Mouse (Mus musculus) mature B cell (primary cell): ENCODE results near the gene Foxl2.

Source experiments
- in situ Hi-C: fragments of 300-500 bp; cut with MboI; formaldehyde crosslinking; loops from 2 replicates; pipeline ENCODE4 v1.14.3; 2019

The Foxl2 gene

DNA sequence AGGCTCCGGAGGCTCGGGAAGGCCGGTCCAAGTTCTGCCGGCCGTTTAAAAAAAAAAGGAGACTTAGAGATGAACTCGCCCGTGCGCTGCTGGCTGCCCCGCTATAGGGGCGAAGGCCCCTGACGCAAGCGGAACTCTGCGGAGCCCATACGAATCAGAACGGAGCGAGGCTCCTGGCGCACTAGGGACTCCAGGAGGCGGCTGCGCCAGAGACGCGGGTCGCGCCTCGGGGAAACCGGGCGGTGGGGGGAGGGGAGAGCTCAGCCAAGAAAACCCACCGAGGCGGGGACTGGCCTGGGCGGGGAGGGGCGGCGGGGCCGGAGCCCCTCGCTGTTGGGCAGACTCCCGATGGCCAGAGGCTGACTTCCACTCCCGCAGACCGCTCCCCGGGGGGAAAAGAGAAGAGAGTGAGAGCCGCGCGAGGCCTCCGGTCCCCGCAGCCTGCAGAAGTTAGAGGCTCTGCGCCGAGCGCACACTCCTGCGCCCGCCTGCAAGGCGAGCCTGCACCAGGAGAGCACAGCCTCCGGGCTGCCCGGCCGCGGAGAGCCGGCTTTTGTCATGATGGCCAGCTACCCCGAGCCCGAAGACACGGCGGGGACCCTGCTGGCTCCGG is at the start of gene Foxl2:
Gene Foxl2 (plus strand): TSS at position 186 of the 613 bp plus-strand sequence.
- in situ Hi-C loops, result loop anchor here (25.0 kb wide), 1 partner anchor 343 kb away; the partner anchor contains the start of gene Mrps22

DNA sequence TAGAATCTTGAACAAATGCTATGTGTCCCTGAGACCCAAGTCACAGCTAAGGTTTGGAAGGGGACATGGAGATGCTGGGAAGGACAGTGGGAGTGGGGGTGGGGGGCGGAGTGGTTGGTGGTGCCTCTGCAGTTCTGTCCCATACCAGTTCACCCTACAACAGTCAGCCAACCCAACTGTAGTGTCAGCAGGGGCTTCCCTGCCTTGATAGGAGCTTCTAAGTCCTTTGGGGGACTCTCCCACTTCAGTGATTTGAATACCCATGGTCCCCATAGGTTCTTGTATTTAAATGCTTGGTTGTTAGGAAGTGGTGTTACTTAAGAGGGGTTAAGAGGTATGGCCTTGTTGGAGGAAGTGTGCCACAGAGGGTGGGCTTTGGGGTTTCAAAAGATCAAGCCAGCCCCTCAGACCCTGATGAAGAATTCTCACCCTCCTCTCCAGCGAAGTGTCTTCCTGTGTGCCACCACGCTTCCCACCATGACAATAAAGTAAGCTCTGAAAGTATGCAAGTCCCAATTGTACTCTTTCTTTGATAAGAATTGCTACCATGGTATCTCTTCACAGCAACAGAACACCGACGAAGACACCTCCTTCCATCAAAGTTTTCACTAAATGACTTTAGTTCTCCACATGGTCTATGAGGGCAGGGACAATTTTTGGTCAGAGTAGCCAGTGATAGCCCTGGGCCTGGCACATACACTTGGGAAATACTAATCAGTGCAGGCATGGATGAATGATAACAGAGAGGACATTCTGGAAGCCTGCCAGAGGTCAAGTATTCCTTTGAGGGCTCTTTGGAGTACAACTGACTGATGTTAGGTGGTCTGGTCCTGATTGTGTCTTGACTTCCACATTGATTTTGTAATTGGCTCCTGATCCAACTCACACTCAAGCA is 34.2 kb upstream of the Foxl2 start:
- in situ Hi-C loops, result no loop called here

DNA sequence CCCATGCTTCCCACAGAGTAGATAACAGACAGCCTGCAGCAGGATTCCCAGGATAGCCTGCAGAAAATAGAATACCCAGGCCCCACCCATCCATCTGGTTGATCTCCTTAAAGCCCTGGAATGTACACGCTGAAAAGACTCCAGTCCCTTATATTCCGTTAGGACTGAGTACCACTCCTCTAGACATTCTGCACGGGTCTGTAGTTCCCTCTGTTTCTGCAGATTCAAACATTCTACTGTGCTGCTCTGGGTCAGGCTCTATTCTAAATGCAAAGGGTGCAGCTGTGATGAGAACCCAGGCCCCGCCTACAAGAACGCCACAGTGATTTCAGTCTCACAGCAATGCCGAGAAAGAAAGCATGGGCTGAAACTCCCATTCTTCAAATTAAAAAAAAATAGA is 32.0 kb upstream of the Foxl2 start:
- in situ Hi-C loops, result no loop called here

DNA sequence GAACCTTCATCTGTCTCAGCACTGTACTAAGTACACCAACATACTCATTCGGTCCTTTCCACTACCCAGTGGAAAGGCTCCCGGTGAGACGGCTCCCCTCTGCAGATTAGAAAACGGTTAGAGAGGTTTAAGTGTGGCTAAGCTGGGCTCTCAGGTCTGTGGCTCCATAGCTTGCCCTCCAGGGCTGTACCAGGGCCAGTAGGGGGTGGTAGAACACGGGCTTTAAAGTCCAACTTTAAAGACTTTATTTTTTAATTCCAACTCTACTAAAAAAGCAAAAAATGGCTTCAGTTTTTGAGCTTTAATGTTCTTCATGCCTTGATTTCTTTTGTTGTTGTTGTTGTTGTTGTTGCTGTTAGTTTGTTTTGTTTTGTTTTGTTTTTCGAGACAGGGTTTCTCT is 30.9 kb upstream of the Foxl2 start:
- in situ Hi-C loops, result no loop called here

DNA sequence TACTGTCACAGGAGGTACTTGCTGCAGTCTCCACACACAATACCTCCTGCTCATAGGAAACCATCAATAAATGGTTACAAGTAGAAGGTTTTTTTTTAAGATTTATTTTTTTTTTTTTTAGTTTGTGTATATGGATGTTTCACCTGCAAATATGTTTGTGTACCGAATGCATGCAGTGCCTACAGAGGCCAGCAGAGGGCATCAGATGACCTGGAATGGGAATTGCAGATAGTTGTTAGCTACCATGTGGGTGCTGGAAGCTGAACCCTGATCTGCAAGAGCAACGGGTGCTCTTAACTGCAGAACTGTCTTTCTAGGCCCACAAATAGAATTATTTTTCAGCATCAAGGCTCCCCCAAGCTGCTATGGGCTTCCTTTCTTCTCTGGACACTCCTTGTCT is 25.6 kb upstream of the Foxl2 start:
- in situ Hi-C loops, result no loop called here

DNA sequence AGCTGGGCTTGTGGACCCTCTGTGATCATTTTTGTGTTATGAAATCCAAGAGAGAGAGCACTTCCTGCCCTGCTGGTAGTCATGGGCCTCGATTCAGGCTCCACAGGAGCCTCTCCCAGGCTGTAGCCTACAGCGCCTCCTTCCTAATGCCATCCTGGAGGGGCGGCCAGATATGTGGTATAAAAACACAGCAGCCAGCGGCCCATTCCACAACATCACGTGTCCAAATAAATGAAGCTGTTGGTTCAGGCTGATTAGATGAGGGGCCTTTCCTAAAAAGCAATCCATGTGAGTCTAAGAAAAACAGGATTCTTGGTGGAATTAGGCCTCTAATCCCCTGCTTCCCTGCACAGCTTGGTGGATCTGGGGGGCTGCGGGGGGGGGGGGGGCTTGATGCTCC is 22.2 kb upstream of the Foxl2 start:
- in situ Hi-C loops, result no loop called here

DNA sequence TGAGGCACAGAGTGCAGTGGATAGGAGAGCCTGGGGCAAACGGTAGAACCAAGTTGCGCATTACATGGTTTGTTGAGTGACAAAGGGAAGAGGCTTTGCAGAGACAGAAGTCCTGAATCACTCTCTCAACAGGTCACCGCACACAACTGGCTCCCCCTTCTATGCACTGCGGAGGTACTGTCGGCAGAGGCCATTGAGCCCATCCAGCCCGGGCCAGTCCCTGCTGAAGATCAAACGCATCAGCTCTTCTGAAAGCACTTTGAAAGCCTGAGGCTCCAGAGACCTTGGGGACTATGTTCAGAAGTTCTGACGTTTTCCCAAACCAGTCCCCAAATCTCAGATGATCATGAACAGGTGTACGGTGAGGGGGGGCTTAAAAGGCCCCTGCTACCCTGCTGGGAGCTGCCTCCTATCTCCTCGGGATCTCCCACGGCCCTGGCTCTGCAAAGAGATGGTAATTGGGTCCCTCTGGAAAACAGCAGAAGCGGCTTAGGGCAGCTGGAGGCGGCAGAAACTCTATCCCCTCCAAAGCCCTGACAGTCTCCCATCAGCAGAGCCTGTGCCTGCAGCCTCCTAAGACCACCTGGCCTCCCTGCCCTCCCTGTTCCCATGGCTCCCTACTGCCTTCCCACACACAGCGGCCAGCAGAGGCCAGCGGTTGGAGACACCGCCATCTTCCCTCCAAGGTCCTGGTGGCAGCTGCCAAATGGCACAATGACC is 19.7 kb upstream of the Foxl2 start:
- in situ Hi-C loops, result no loop called here

DNA sequence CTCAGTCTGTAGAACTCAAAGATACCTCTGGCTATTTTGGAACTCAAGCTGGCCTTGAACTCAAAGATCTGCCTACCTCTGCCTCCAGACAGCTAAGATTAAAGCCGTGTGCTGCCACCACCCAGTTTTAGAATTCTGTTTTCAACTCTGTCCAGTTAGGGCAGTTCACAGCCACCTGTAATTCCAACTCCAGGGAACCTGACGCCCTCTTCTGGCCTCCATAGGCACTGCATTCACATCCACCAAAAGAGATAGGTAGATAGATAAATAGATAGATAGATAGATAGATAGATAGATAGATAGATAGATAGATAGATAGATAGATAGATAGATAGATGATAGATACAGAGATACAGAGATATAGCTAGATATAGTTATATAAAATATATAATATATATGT is 15.8 kb upstream of the Foxl2 start:
- in situ Hi-C loops, result no loop called here

DNA sequence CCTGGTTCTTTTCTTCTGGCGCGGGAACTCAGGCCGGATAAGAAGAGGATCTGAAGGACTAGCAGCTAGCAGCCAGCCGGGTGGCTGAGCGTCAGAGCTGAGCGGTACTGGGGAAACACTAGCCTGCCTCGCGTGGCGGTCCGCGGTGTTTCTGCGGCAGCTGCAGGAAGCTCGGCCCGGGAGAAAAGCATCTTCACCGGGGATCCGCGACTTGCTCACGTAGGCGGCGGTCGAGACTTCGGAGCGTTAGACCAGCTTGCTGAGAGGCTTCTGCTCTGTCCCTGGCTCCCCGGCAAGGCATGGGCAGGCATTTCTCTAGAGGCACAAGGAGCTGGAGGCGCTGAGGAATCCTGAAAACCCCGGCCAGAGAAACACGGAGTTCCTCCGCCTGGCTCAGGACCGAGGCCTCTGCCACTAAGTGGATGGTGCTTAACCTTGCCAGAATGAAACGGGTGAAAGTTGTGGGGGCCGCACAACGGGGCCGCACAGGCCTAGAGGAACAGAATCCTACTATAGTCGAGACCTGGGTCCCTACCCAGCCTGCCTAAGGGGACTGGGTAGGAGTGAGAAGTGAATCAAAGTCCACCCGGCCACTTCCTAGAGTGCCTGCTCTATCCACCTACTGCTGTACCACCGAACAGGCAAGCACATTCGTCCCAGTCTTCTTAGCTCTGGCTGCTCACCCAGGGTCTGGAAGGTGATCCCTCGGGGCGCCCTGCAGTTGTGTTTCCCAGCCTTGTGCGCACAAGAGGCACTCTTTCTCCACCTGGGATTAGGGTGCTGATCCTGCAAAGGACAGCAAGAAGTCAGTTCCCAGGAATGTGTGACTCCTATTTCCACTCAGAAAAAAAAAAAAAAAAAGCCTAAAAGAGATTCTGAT is 2.7 kb upstream of the Foxl2 start:
- in situ Hi-C loops, result loop anchor here (25.0 kb wide), 1 partner anchor 340 kb away; the partner anchor contains the start of gene Mrps22

DNA sequence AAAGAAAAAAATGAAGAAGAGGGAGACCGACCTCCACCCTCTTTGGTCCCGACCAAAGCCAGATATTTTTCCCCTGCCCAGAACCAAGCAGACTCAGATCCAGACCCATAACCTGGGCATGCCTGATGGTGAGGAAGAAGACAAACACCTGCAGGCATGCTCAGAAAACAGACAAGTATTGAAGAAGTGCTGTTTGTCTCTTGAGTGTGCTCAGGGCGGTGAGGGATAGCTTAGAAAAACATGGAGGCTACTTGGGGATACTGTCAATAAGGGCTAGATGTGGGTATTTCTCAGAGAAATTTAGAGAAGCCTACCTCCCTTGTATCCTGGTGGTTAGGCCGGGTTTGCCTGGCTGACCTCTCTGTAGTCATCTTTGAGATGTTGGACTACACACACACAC is 1.8 kb upstream of the Foxl2 start:
- in situ Hi-C loops, result loop anchor here (25.0 kb wide), 1 partner anchor 341 kb away; the partner anchor contains the start of gene Mrps22

DNA sequence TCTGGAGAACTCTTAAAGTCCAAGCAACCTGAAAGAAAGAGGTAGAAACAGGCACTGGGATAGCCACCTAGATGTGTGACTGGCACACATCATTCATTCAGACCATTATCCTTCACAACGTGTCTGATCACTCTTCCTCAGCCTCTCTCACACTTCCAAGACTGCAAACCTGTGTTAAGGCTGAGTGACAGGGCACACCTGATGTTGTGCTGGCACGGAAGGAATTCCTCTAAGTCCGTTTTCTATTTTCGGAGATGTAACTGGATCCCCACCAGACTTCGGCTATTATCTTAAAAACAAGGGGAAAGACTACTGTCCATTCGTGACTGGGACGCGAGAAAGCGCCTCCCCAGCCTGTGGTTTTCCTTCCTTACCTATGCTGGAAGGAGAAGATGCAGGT is 1.3 kb upstream of the Foxl2 start:
- in situ Hi-C loops, result loop anchor here (25.0 kb wide), 1 partner anchor 342 kb away; the partner anchor contains the start of gene Mrps22

DNA sequence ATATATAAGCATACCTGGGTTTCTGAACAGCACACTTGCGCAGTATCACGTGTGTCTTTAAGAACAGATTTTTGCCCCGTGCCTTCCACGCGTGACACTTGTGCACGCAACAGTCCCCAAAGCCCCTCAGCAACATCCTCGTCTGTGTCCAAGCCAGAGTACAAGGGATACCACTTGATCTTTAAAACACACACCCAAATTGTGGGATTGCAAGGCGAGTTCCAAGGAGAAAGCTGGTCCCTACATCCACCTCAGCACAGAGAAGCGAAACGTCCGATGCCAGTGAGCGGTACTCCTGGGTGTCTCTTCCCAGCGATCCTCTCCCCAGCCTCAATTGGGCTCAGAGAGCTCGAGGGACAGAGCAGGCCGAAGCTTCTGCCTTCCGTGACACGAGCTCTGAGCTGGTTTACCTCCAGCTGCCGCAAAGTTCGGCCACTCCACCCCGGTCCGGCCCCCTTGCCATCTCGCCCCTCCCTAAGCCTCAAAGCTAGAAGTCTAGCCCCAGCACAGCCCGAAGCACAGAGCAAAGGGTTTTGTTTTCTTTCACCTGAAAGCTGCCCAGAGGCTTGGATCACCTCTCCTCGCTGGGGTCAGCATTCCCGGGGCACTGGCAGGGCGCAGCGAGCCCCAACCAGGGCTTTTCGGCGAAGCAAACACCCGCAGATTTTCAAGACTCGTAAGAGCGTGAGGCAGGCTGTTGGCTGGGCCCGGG is 541 bp upstream of the Foxl2 start:
- in situ Hi-C loops, result loop anchor here (25.0 kb wide), 1 partner anchor 342 kb away; the partner anchor contains the start of gene Mrps22

DNA sequence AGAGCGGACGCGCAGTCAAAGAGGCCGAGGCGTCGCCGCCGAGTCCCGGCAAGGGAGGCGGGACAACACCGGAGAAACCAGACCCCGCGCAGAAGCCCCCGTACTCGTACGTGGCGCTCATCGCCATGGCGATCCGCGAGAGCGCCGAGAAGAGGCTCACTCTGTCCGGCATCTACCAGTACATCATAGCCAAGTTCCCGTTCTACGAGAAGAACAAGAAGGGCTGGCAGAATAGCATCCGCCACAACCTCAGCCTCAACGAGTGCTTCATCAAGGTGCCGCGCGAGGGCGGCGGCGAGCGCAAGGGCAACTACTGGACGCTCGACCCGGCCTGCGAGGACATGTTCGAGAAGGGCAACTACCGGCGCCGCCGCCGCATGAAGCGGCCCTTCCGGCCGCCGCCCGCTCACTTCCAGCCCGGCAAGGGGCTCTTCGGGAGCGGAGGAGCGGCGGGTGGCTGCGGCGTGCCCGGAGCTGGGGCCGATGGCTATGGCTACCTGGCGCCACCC is 682 bp downstream of the Foxl2 start:
- in situ Hi-C loops, result loop anchor here (25.0 kb wide), 1 partner anchor 343 kb away; the partner anchor contains the start of gene Mrps22

DNA sequence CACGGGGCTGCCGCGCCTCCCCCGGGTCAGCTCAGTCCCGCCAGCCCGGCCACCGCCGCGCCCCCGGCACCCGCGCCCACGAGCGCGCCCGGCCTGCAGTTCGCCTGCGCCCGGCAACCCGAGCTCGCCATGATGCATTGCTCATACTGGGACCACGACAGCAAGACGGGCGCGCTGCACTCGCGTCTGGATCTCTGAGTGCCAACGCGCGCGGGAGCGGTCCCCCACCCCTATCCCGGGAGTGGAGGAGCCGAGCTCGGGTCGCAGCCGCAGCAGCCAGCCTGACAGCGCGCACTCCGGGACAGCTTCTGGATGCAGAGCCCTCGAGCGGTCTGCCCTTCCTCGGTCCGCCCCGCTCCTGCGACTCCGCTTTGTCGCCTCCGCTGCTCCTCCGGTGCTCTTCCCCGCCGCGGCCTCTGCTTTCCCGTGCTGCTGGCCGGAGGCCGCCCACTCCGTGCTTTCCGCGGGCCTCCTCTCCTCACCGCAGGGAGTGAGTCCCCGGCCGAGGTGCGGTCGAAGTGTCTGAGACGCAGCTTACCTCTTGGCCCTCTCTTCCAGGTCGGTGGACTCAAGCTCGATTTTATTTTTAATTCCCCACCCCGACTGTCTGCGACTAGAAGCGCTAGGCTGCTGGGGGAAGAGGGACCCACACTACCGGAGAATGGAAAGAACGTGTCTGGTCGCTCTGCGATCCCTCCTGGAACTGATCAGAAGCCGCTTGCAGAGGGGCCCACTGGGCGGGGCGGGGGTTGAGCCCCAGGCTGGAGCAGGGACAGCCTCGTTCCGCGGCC is 1.7 kb downstream of the Foxl2 start:
- in situ Hi-C loops, result loop anchor here (25.0 kb wide), 1 partner anchor 344 kb away; the partner anchor contains the start of gene Mrps22

DNA sequence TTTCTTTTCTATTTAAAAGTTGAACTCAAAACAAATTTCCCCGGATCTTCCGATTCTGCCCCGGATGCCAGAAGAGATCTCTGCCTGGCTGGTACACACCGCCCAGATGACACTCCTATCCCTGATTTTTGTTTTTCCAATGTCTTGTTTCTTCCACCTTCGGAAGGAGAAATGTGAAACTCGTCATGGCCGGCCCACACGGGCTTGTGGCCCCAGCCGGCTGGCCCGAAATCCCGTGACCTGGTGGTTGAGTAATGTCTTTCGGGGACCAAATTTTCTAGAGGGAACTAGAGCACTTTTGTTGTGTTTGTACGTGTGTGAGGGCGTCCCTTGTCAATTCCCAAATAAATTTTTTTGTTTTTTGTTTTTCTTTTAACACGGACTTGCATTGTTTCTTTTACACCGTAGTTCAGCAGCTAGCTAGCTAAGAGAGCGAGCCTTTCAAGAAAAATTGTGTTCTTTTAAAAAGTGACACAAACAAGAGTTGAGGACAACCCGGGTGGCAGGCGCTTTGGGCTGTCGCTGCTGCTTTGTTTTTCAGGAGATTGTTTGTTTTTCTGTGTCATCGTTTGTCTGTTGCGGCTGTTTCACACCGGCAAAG is 2.8 kb downstream of the Foxl2 start:
- in situ Hi-C loops, result loop anchor here (25.0 kb wide), 1 partner anchor 346 kb away; the partner anchor contains the start of gene Mrps22

DNA sequence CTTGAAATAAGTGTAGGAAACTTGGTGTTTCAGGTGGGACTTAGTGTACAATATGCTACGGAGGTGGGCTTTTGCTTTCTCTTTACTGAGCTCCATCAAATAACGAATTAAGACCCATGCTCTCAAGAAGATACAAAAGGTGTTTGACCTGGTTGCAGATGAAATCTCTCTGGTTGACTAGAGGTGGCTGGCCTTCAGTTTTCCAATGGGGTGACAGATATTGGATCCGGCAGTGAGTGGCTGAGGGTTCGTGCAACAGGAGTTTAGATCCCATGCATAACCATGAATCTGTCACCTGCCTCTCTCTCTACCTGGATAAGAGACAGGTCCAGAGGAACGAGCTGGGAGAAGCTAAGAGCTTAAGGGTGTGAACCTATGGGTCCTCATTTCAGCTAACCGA is 3.5 kb downstream of the Foxl2 start:
- in situ Hi-C loops, result loop anchor here (25.0 kb wide), 1 partner anchor 346 kb away; the partner anchor contains the start of gene Mrps22

DNA sequence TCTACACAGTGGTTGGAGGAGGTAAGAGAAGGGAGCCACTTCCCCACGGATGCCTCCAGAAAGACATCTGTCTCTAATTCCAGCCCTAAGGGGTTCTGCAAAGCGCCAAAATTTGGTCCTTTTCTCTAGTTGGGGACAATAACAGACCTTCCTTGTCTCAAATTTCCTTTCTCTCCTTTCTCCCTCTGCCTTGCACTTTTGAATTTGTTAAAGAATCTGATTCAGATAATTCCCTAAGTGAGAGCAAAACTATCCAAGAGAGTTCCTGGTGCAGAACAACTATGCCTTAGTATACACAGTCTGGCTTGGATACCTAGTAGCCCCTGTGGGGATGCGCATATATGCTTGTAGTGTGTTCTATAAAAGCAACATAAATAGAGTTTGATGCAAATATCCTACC is 4.8 kb downstream of the Foxl2 start:
- in situ Hi-C loops, result loop anchor here (25.0 kb wide), 1 partner anchor 348 kb away; the partner anchor contains the start of gene Mrps22

DNA sequence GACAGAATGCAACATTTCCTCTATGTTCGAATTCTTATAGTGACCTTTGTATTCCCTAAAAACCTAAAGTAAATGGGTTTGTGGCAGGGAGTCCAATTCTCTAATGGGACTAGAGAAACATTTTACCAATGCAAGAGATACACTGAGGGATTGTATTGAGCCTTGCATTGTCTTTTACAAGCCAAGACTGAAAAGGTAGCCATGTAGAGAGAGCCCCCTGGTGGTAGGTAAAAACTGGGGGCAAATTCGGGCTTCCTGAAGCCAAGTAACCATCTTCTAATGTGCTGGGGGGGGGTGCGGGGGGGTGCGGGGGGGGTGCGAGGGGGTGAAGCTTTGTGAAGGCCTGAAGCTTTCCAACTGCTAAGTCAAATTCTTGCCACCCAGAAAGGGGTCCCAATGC is 5.3 kb downstream of the Foxl2 start:
- in situ Hi-C loops, result loop anchor here (25.0 kb wide), 1 partner anchor 348 kb away; the partner anchor contains the start of gene Mrps22
